Mouse (Mus musculus): ENCODE results near the gene Angpt4. TPM values are rescaled to one million over a fixed set of nuclear protein-coding genes. Genes with fewer than 3 reads are reported as not detected.
A peak's percentile ranks its signal among the peaks of the same experiment; 100 is the strongest.

The Angpt4 gene
- polyA plus RNA-seq, 1 experiment from 2014 or later, result 0.08 TPM

DNA sequence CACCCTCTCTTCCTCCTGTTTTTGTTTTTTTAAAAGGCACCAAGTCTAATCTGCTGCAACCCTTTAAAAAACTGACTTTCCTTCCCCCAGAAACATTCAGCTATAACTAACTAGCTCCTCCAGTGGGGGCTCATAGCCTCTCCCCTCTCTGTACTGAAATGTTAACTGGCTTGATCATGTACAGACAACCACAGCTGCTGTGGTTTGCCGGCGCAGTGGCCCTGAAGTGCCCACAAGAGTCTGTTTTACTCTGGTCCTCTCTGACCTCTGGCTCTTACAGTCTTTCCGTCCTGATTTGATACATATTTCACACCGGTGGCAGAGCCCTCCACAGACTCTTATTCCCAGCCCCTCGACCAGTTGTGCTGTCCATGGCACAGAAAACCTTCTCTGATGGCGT lies 70.3 kb downstream of the Angpt4 start:
- DNase-seq (ENCODE audit: low spot score) (no peak), ATAC-seq (ENCODE audit: low FRiP score) (no peak)
- Histone ChIP-seq H3K27me3 (ENCODE audit: control insufficient read depth, insufficient read depth, low read length) (no peaks in the 10 kb centered on the region), H3K9me3 (ENCODE audit: control insufficient read depth, low read length) (no peaks in the 10 kb centered on the region), H3K4me3 (replicated peaks; ENCODE audit: low read length) (no peak overlapping the region), H3K9ac (no peak overlapping the region), H3K4me1 (replicated peaks; ENCODE audit: control insufficient read depth, insufficient read depth, low read length) (peaks cover 16% of the 10 kb centered on the region), H3K4me2 (replicated peaks) (no peak overlapping the region), H3K27ac (no peak overlapping the region), H3K36me3 (replicated peaks; ENCODE audit: control insufficient read depth, insufficient read depth) (no peaks in the 10 kb centered on the region)
- 79% methylated on average over 6 of the region's 6 CpGs for WGBS

DNA sequence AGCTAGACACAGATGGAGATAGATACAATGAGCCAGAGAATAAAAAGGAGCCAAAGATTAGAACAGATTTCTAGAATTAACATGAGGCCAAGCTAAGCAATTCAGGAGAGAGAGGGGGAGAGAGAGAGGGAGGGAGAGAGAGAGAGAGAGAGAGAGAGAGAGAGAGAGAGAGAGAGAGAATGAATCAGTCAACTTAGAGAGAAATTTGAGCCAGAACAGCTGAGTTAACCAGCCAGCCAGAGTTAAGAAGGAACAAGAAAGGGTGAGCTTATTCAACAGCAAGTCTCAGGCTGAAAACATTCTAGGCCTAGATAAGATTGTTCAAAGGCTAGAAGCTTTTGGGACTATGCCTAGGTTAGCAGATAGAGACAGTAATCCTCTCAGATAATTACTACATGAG lies 71.5 kb downstream of the Angpt4 start:
- DNase-seq (ENCODE audit: low spot score), result no peak
- H3K27me3 ChIP-seq (ENCODE audit: control insufficient read depth, insufficient read depth, low read length), result no peaks in the 10 kb centered on the region
- ATAC-seq (ENCODE audit: low FRiP score), result no peak

GRCm38 (mm10) chr2:151984019-151984418 lies 73.0 kb downstream of the Angpt4 start:
- DNase-seq (ENCODE audit: low spot score), result no peak
- peaks cover 13% of the 10 kb centered on the region for H3K4me1 ChIP-seq (replicated peaks; ENCODE audit: control insufficient read depth, insufficient read depth, low read length)
- no peak overlapping the region for H3K4me2 ChIP-seq (replicated peaks)
- no peak overlapping the region for H3K27ac ChIP-seq
- ATAC-seq (ENCODE audit: low FRiP score), result no peak
- H3K36me3 ChIP-seq (replicated peaks; ENCODE audit: control insufficient read depth, insufficient read depth), result no peaks in the 10 kb centered on the region
- WGBS, result 71% methylated on average over 9 of the region's 9 CpGs
- H3K9ac ChIP-seq, result no peak overlapping the region
- no peaks in the 10 kb centered on the region for H3K27me3 ChIP-seq (ENCODE audit: control insufficient read depth, insufficient read depth, low read length)
- H3K9me3 ChIP-seq (ENCODE audit: control insufficient read depth, low read length), result no peaks in the 10 kb centered on the region
- H3K4me3 ChIP-seq (replicated peaks; ENCODE audit: low read length), result no peak overlapping the region

More for the DNA sequence above, 71.5 kb downstream of the Angpt4 start:
- Histone ChIP-seq H3K9ac (no peak overlapping the region), H3K4me2 (replicated peaks) (no peak overlapping the region), H3K4me1 (replicated peaks; ENCODE audit: control insufficient read depth, insufficient read depth, low read length) (peaks cover 16% of the 10 kb centered on the region), H3K4me3 (replicated peaks; ENCODE audit: low read length) (no peak overlapping the region), H3K36me3 (replicated peaks; ENCODE audit: control insufficient read depth, insufficient read depth) (no peaks in the 10 kb centered on the region), H3K9me3 (ENCODE audit: control insufficient read depth, low read length) (no peaks in the 10 kb centered on the region), H3K27ac (no peak overlapping the region)

DNA sequence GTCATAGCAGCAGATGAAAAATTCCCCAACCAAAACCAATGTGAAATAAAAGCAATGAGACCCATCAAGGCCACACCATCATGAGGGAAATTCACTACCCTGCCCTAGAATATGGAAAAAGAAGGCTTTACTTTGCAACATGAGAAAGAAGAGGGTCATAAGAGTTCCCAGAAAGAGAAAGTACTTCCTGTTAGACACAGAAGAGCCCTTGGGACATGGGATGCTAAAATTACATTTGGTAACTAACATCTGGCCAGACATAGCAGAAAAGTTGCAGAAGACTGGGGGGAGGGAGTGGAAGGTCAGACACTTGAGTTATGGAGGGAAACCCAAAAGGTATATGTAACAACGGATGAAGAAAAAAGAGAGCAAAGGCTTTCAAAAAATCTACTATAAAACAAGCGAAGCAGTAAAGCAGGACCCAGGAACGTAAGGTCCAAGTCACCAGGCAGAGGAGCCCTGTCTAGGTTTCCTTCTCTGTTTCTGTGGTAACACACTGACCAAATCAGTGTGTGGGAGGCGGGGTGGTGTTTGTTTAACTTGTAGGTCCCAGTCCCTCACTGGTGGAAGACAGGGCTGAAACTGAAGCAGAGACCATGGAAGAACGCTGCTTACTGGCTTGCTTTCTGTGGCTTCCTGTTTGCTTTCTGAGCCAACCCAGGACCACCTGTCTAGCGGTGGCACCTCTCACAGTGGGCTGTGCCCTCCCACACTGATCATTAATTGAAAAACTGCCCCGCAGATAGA lies 74.6 kb downstream of the Angpt4 start:
- H3K4me1 ChIP-seq (replicated peaks; ENCODE audit: control insufficient read depth, insufficient read depth, low read length), result peaks cover 3% of the 10 kb centered on the region; the same call in 1 of the 2 replicates
- H3K36me3 ChIP-seq (replicated peaks; ENCODE audit: control insufficient read depth, insufficient read depth), result no peaks in the 10 kb centered on the region
- H3K9me3 ChIP-seq (ENCODE audit: control insufficient read depth, low read length), result no peaks in the 10 kb centered on the region
- H3K27ac ChIP-seq, result no peak overlapping the region
- WGBS, result 71% methylated on average over 7 of the region's 7 CpGs
- no peaks in the 10 kb centered on the region for H3K27me3 ChIP-seq (ENCODE audit: control insufficient read depth, insufficient read depth, low read length)
- DNase-seq (ENCODE audit: low spot score) (no peak), ATAC-seq (ENCODE audit: low FRiP score) (no peak)
- no peak overlapping the region for H3K4me3 ChIP-seq (replicated peaks; ENCODE audit: low read length)
- no peak overlapping the region for H3K9ac ChIP-seq
- H3K4me2 ChIP-seq (replicated peaks), result no peak overlapping the region

DNA sequence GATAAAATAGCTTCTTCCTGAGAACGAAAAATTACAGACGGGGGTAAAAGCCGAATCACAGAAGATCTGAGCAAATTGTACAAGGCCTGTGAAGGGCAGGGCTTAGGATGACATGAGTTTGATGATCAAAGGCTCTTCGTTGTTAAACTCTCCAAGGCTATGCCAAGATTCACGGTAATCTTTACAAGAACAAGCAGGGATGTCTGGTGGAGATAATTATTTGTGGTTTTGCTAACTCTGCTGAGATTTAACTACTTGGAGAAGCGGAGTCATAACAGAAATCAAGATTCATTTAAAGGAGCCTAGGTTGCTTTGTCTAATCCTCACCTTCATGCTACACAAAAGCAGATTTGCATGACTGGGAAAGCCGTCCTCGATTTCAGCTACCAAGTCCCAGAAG lies 75.9 kb downstream of the Angpt4 start:
- Histone ChIP-seq H3K27ac (no peak overlapping the region), H3K9ac (no peak overlapping the region), H3K4me2 (replicated peaks) (no peak overlapping the region), H3K4me1 (replicated peaks; ENCODE audit: control insufficient read depth, insufficient read depth, low read length) (no peaks in the 10 kb centered on the region; the same call in 1 of the 2 replicates), H3K27me3 (ENCODE audit: control insufficient read depth, insufficient read depth, low read length) (no peaks in the 10 kb centered on the region), H3K9me3 (ENCODE audit: control insufficient read depth, low read length) (no peaks in the 10 kb centered on the region), H3K36me3 (replicated peaks; ENCODE audit: control insufficient read depth, insufficient read depth) (no peaks in the 10 kb centered on the region), H3K4me3 (replicated peaks; ENCODE audit: low read length) (no peak overlapping the region)
- ATAC-seq (ENCODE audit: low FRiP score) (no peak), DNase-seq (ENCODE audit: low spot score) (no peak)
- WGBS, result 89% methylated on average over 8 of the region's 8 CpGs

DNA sequence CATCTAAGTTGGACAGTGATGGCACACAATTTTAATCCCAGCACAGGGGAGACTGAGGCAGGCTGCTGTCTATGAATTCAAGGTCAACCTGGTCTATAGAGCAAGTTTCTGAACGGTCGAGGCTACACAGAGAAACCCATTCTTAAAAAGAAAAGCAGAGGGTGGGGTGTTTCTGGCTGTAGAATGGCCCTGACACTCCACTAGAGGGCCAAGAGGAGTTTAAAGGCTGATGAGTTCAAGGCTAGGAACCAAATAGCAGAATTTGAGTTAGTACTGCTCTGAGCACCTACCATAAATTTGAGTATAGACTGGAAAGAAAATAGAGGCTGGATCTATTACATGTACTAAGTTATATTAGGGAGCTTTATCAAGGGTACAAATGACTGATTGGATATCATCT lies 78.0 kb downstream of the Angpt4 start:
- no peaks in the 10 kb centered on the region for H3K36me3 ChIP-seq (replicated peaks; ENCODE audit: control insufficient read depth, insufficient read depth)
- H3K4me3 ChIP-seq (replicated peaks; ENCODE audit: low read length), result no peak overlapping the region
- no peak overlapping the region for H3K27ac ChIP-seq
- H3K4me1 ChIP-seq (replicated peaks; ENCODE audit: control insufficient read depth, insufficient read depth, low read length), result no peaks in the 10 kb centered on the region; the same call in 1 of the 2 replicates
- WGBS, result 64% methylated on average over 2 of the region's 2 CpGs
- no peaks in the 10 kb centered on the region for H3K9me3 ChIP-seq (ENCODE audit: control insufficient read depth, low read length)
- no peak overlapping the region for H3K9ac ChIP-seq
- no peak overlapping the region for H3K4me2 ChIP-seq (replicated peaks)
- ATAC-seq (ENCODE audit: low FRiP score) (no peak), DNase-seq (ENCODE audit: low spot score) (no peak)
- H3K27me3 ChIP-seq (ENCODE audit: control insufficient read depth, insufficient read depth, low read length), result no peaks in the 10 kb centered on the region

GRCm38 (mm10) chr2:151990985-151991394 lies 80.0 kb downstream of the Angpt4 start:
- peak; percentile 43 for DNase-seq (ENCODE audit: low spot score)
- WGBS, result 6% methylated on average over 1 of the region's 1 CpGs
- H3K36me3 ChIP-seq (replicated peaks; ENCODE audit: control insufficient read depth, insufficient read depth), result no peaks in the 10 kb centered on the region
- H3K9me3 ChIP-seq (ENCODE audit: control insufficient read depth, low read length), result no peaks in the 10 kb centered on the region
- peak overlapping the region; percentile 17; the same call in 1 of the 2 replicates for H3K27ac ChIP-seq
- no peak overlapping the region for H3K9ac ChIP-seq
- H3K4me2 ChIP-seq (replicated peaks), result no peak overlapping the region
- peaks cover 11% of the 10 kb centered on the region for H3K27me3 ChIP-seq (ENCODE audit: control insufficient read depth, insufficient read depth, low read length)
- H3K4me3 ChIP-seq (replicated peaks; ENCODE audit: low read length), result no peak overlapping the region
- H3K4me1 ChIP-seq (replicated peaks; ENCODE audit: control insufficient read depth, insufficient read depth, low read length), result no peaks in the 10 kb centered on the region; the same call in none of the 2 replicates
- peak; percentile 49; the same call in 1 of the 2 replicates for ATAC-seq (ENCODE audit: low FRiP score)

GRCm38 (mm10) chr2:151991446-151991845 lies 80.4 kb downstream of the Angpt4 start:
- H3K4me2 ChIP-seq (replicated peaks), result no peak overlapping the region
- peak overlapping the region; percentile 17; the same call in 1 of the 2 replicates for H3K27ac ChIP-seq
- no peaks in the 10 kb centered on the region for H3K36me3 ChIP-seq (replicated peaks; ENCODE audit: control insufficient read depth, insufficient read depth)
- 17% methylated on average over 5 of the region's 5 CpGs for WGBS
- H3K4me3 ChIP-seq (replicated peaks; ENCODE audit: low read length), result no peak overlapping the region
- DNase-seq (ENCODE audit: low spot score) (no peak), ATAC-seq (ENCODE audit: low FRiP score) (0 out of 2 replicates have a peak, but pooled peaks have one; percentile 34)
- H3K9me3 ChIP-seq (ENCODE audit: control insufficient read depth, low read length), result no peaks in the 10 kb centered on the region
- H3K27me3 ChIP-seq (ENCODE audit: control insufficient read depth, insufficient read depth, low read length), result peaks cover 16% of the 10 kb centered on the region
- H3K4me1 ChIP-seq (replicated peaks; ENCODE audit: control insufficient read depth, insufficient read depth, low read length), result no peaks in the 10 kb centered on the region; the same call in none of the 2 replicates
- no peak overlapping the region for H3K9ac ChIP-seq

DNA sequence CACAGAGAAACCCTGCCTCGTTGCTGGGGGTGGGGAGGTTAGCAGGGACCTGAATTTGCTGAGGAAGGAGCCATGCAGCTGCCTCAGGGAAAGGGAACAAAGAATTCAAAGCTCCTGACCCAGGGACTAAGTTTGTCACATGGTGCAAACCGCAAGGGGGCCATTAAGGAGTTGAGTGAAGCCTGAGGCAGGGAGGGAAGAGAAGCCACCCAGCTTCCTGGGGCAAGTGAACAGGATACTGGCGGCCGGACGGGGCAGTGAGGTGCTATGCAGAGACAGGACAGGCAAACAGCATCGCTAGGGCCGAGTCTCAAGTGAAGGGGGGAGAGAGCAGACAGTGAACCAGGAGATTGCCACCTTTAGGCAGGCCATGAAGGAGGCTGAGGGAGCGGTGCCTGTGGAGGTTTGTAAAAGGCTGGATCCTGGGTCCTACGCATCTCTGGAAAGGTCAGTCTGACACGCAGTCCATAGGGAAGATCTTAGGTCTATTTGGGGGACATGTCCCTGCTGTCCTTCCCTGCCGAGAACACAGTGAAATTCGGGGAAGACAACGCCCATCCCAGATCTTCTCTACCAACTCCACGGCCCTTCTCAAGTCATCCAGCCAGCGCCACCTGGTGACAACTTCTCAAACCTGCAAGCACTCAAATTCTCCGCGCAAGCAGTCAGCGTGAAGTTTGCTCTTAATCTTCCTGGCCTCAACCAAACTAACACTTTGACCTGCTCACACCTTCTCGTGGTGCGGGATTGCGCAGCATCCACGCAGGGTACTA lies 83.5 kb downstream of the Angpt4 start:
- Histone ChIP-seq H3K4me2 (replicated peaks) (peak overlapping the region; percentile 48), H3K27ac (no peak overlapping the region), H3K9ac (no peak overlapping the region), H3K9me3 (ENCODE audit: control insufficient read depth, low read length) (no peaks in the 10 kb centered on the region), H3K27me3 (ENCODE audit: control insufficient read depth, insufficient read depth, low read length) (peaks cover 40% of the 10 kb centered on the region), H3K36me3 (replicated peaks; ENCODE audit: control insufficient read depth, insufficient read depth) (no peaks in the 10 kb centered on the region), H3K4me3 (replicated peaks; ENCODE audit: low read length) (0 out of 2 replicates have a peak overlapping the region, but pooled peaks have one; percentile 10), H3K4me1 (replicated peaks; ENCODE audit: control insufficient read depth, insufficient read depth, low read length) (no peaks in the 10 kb centered on the region; the same call in none of the 2 replicates)
- DNase-seq (ENCODE audit: low spot score) (peak; percentile 84), ATAC-seq (ENCODE audit: low FRiP score) (peak; percentile 32; the same call in 1 of the 2 replicates)
- 6% methylated on average over 22 of the region's 22 CpGs for WGBS

Measured in hindbrain, embryonic 14.5 days (tissue).